Mouse (Mus musculus): ENCODE results near the gene 1700066M21Rik.

DNA sequence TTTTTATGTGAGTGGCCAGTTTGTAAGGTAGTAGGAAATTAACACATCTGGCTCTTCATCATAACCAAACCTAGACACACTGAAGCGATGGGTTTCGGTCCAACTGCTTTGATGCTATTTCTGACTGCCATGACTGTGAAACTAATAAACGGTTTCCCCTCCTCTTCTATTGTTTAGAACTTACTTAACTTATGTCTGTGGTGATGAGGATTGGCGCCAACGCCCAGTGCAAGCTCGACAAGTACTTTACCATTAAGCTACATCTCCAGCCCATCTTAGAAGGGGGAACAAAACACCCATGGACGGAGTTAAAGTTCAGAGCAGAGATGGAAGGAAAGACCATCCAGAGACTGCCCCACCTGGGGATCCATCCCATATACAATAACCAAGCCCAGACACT is 55.7 kb downstream of the 1700066M21Rik start:
- no peak for TF ChIP-seq CTCF (conservative IDR thresholded peaks at IDR 0.05; ENCODE audit: low read length)
- no peak for TF ChIP-seq NANOG (IDR thresholded peaks at IDR 0.05; ENCODE audit: borderline replicate concordance, low read length)
- TF ChIP-seq POU5F1 (IDR thresholded peaks at IDR 0.05; ENCODE audit: borderline replicate concordance, low read length): no peak
